Comparison of ENCODE assay signal across 17 mouse cellular contexts in the genomic region with DNA sequence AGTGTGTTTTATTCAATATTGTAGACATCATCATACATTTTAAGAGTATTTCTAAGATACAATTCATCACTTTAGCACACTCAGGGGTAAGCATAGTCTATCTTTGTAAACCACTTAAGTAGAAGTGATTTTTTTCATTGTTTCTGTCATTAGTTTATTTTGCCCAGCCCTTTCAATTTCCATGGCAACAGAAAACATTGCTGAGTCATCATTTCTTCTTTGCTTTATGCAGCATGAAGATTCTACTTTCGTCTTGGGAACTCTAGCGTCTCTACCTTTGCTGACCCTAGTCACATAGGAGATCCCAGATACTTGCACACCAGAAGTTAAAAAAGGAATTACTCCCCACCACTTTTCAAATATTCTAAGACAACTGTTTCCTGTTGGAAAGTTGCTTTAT.
"Had no signal": no experiment of that assay in that cellular context is flagged by ENCODE, and none has a peak within 500 bp of the region (broad histone marks: within the 10 kb centered on the region; RNA-seq: fewer than 3 reads in every experiment).

No protein-coding gene starts in this region.

- H3K9ac ChIP-seq: neural tube, embryonic 12.5 days; neural tube, embryonic 13.5 days; neural tube, embryonic 15.5 days; stomach, embryonic 15.5 days had no signal

- H3K27ac ChIP-seq: neural tube, embryonic 12.5 days; neural tube, embryonic 13.5 days; neural tube, embryonic 15.5 days; stomach, embryonic 15.5 days; stomach, postnatal 0 days had no signal

- H3K27me3 ChIP-seq: neural tube, embryonic 12.5 days; neural tube, embryonic 13.5 days; neural tube, embryonic 15.5 days; stomach, embryonic 15.5 days had no signal

- H3K9me3 ChIP-seq: neural tube, embryonic 12.5 days; neural tube, embryonic 13.5 days; neural tube, embryonic 15.5 days; stomach, embryonic 15.5 days had no signal

- DNase-seq: retina, postnatal 1 day; right cerebral cortex, adult 18-20 months; right cerebral cortex, postnatal 14 days; right cerebral cortex, postnatal 25 days; right cerebral cortex, postnatal 4 days; spleen, adult 18-20 months; thymus, adult 18-20 months; thymus, adult 2 months; thymus, postnatal 14 days; thymus, postnatal 25 days; thymus, postnatal 36 days; thymus, postnatal 4 days had no signal

- H3K4me2 ChIP-seq: neural tube, embryonic 12.5 days; neural tube, embryonic 13.5 days; neural tube, embryonic 15.5 days; stomach, embryonic 15.5 days had no signal

- H3K4me3 ChIP-seq: neural tube, embryonic 12.5 days; neural tube, embryonic 13.5 days; neural tube, embryonic 15.5 days; stomach, embryonic 15.5 days had no signal

- H3K4me1 ChIP-seq: neural tube, embryonic 12.5 days; neural tube, embryonic 13.5 days; neural tube, embryonic 15.5 days; stomach, embryonic 15.5 days had no signal

- H3K36me3 ChIP-seq: neural tube, embryonic 12.5 days; neural tube, embryonic 13.5 days; neural tube, embryonic 15.5 days; stomach, embryonic 15.5 days had no signal
